Mouse (Mus musculus) induced T-regulatory cell, adult 2 months (primary cell): ENCODE results near the gene Rflna.

ENCODE experiments used
- DNase-seq: peaks from one replicate; pipeline ENCODE4 v3.0.0-alpha.2; 2012; ENCODE audit warnings: low read depth

Gene Rflna

DNA sequence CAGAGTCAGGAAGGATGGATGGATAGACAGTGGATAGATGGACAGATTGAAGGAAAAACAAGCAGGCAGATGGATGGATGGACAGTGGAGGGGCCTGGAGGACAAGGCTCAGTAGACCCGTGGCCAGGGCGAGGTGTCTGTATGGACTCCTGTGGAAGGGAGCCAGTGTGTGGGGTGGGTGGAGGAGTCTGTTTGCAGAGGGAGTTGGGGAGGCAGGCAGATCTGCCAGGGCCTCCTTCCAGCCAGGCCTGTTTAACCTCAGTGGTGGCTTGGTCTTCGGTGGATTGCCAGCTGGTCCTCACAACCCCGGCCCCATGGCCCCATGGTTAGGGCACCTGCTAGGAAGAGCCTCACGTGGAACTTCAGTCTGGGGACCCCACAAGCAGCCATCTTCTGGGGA lies 3.9 kb downstream of the Rflna start:
- no peak for DNase-seq

GRCm38 (mm10) chr5:125011166-125011565 lies 8.1 kb downstream of the Rflna start:
- no peak for DNase-seq

GRCm38 (mm10) chr5:125011628-125012027 lies 8.6 kb downstream of the Rflna start:
- DNase-seq = no peak

DNA sequence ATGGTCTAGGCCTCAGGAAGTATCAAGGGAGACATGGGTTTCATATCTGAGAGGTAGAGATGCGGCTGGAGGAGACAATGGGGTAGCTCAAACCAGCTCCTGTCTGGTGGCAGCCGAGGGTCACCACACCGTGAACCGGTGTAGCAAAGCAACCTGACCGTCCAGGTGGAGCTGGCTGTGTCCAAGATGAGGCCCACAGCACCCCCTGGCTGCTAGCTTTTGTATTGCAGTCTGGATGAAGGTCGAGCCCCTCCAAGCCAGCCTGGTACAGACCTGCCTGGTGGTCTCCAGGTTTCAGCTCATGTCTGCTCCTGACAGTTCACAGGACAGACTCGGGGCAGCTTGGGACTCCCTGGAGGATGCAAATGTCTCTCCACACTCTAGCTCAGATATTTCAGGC lies 11.5 kb downstream of the Rflna start:
- peak; percentile 76 for DNase-seq

DNA sequence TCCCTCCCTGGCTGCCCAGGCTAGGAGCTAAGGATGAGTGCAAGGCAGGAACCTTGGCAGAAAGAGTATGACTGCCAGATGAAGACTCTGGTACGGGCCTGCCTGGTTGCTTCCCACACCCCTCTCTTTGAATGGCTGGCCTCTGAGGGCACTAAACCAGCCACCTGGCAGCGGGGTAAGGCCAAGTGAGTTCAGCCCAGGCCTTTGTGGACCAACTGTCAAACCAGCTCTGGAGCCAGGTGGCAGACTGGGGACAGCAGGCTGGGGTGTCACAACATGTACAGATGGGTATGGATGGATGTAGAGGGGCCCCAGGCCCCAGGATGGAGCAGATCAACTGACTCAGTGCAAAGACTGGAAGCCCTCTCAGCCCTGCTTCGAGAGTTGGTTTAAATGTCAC lies 12.0 kb downstream of the Rflna start:
- no peak for DNase-seq

- no peak for DNase-seq
Observed at GRCm38 (mm10) chr5:125015576-125015975, 12.6 kb downstream of the Rflna start.

GRCm38 (mm10) chr5:125016421-125017242 lies 13.6 kb downstream of the Rflna start:
- peak; percentile 23 for DNase-seq

GRCm38 (mm10) chr5:125017332-125017731 lies 14.3 kb downstream of the Rflna start:
- no peak for DNase-seq

DNA sequence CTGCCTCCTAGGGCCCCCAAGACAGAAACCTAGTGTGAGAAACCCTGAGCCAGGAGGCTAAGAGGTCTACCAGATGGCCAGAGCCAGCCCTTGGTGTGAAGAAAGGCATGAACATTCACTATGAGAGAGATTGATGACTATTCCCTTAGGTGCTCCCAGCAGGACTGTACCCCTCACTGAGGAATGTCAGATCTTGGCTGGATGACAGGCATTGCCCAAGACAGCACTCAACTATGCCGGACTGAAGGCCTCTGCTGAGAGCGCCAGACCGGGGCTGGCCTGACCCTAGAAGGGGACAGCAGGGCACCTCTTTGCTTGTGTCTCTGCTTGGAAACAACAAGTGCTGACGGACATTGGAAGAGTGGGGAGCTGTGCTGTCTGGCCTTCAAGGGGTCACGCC lies 16.1 kb downstream of the Rflna start:
- no peak for DNase-seq

GRCm38 (mm10) chr5:125021298-125021697 lies 18.3 kb downstream of the Rflna start:
- DNase-seq = no peak

DNA sequence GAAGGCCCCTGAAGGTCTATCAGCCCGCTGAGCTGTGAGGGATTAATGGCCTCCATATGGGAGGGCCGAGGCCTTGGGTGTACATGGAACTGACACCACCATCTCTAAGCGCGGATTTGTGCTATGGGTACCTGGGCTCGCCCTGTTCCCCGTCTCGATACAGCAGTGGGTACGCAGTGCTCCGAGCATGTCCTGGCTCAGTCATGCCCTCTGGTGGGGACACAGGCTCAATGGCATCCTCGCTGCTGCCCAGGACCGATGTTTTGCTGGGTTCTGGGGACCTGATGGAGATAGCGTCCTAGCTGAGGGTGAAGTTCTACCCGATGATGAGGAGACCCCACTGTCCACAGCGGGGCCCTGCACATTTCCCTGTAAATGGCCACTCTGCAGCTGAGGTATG lies 21.0 kb downstream of the Rflna start:
- DNase-seq = peak; percentile 25

GRCm38 (mm10) chr5:125028371-125028770 lies 25.4 kb downstream of the Rflna start:
- no peak for DNase-seq

DNA sequence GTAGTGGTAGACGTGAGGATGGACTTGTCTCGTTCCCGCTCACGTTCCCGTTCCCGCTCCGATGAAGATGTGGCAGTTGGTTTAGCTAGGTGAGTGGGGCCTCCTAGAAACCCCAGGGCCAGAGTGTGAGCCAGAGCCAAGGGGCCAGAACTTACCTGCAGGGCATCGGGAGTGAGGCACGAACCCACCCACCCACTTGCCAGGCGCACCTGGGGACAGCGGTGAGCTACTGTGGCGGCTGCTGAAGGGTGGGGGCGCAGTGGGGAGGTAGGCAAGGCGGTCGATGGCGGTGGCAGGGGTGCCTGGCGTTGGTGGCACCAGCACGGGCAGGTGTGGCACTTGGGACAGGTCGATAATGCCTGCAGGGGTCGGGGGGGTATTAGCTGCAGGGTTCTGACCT lies 25.9 kb downstream of the Rflna start:
- no peak for DNase-seq

DNA sequence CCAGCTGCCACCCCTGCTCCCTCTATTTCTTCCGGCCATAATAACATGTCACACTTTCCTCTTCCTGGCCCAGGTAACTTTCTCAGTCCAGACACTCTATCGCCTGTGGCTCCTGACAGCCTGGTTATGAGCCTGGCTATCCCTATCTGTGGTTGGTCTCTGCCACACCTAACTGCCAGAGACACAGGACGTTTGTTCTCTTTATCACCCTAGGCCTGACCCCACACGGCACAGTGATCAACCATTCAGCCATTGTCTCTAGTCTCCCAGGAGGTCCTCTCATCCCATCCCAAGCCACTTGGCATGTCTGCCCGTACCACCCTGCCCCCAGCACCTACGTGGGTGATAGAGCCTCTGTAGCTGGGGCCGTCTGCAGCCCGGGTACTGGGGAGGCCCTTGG lies 33.5 kb downstream of the Rflna start:
- DNase-seq = no peak

DNA sequence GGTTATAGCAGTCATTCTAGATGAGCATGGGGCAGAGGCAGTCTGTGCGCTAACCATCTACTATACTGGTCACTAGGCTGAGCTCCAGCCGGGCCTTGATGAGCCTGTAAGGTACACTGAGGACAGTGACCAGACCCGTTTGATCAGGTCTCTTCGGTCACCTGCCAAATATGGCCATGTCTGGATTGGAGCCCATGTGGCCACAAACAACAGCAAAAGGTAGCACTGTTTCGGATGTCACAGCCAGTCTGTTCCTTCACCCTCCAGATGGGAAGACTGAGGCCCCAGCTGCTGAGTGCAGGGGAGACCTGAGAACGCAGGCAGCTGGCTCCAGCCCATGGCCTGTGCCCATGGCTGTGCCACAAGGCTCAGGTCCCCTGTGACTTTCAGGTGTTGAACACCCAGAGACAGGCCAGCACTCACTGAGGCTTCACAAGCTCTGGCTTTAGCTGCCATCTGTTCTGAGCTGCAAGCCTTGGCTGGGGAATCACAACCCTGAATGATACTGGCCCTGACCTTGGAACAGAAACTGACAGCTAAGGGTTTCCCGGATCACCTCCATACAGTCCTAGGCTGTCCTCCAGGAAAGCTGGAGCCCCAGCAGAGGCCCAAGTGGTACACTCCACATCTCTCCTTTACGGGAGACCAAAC lies 36.5 kb downstream of the Rflna start:
- DNase-seq = no peak

GRCm38 (mm10) chr5:125040128-125040584 lies 37.1 kb downstream of the Rflna start:
- no peak for DNase-seq

GRCm38 (mm10) chr5:125041578-125041977 lies 38.6 kb downstream of the Rflna start:
- no peak for DNase-seq

DNA sequence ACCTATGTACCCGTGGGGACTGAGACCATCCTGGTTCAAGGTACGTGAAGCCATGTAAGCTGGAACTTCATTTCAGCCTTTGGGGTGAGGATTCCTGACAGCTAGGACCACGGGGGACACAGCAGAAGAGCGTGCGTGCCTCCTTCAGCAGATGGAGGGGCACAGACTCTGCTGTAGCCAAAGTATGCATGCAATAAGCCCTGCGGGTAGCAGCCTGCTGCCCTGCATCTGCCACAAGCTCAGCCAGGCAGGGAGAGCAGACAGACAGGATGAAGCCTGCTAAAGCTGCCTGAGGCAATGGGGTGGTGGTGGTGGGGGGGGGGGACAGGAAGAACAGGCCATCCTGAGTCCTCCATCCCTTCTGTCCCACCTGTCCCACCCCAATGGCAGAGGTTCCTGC lies 40.4 kb downstream of the Rflna start:
- no peak for DNase-seq

DNA sequence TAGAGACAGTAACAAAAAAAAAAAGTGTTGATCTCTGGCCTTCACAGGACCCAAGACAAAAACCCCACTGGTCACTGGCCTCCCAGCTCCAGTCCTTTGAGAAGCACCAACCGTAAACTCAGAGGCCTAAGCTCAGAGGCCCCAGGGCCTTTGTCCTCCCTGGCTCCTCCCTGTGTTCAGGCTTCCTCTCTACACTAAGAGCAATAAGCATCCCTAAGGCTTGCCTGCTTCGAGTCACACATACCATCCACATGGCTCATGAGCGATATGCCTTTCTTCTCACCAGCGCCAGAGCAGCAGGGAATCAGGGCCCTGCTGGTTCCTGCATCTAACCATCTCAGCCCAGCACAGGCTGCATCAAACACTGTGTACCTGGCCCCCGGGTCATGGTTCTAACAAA lies 42.2 kb downstream of the Rflna start:
- no peak for DNase-seq

DNA sequence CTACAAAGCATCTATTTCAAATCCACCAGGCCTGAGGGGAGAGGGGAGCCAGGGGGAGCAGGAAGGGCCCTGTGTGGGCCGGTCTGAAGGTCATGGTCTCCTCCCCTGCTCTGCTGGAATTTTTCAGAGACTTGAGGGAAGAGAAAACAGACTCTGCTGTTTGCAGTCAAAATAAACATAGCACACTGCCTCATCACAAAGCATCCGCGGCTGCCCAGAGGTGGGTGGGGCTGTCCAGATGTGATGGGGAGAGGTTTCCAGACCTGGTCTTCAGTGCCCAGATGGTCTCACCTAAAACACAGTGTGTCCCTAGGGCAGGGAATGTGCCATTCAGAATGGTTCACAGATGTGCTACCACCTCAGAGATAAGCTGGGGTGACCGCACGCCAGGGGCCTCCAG lies 43.4 kb downstream of the Rflna start:
- DNase-seq = no peak

DNA sequence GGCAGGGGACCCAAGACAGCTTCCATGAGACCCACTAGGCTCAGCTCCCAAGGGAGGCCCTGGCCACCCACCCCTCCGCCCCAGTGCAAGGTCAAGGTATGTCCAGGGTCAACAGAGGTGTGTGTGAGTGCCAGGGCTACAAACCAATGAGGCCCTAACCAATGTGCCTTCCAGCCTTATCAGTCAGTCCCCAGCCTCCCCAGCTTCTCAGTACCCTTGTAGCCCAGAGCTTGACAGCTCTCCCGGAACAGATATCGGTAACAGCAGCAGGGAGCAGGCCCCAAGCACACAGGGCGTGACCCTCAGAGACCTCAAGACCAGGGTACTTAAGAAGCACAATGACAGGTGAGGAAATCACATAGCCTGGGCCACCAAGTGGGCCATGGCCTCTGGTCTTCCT lies 46.5 kb downstream of the Rflna start:
- DNase-seq = no peak

GRCm38 (mm10) chr5:125052237-125052602 lies 49.2 kb downstream of the Rflna start:
- DNase-seq = peak; percentile 47

GRCm38 (mm10) chr5:125052603-125053488 lies 49.8 kb downstream of the Rflna start:
- DNase-seq = peak; percentile 45
